Mouse (Mus musculus): ENCODE measurements around the gene Gm10295. TPM values are rescaled to one million over a fixed set of nuclear protein-coding genes. Genes with fewer than 3 reads are reported as not detected.
A peak's percentile ranks its signal among the peaks of the same experiment; 100 is the strongest.

Gene Gm10295
- polyA plus RNA-seq, 1 experiment from 2014 or later, result 0.05 TPM

GRCm38 (mm10) chr7:71313148-71313765 lies 38.0 kb downstream of the Gm10295 start:
- Histone ChIP-seq H3K27ac (no peak overlapping the region), H3K4me1 (replicated peaks) (peaks cover 8% of the 10 kb centered on the region; the same call in 1 of the 2 replicates), H3K9me3 (no peaks in the 10 kb centered on the region), H3K36me3 (no peaks in the 10 kb centered on the region), H3K4me3 (no peak overlapping the region), H3K27me3 (ENCODE audit: insufficient read depth, poor library complexity, severe bottlenecking) (no peaks in the 10 kb centered on the region)
- DNase-seq (ENCODE audit: low spot score), result no peak
- WGBS, result 84% methylated on average over 7 of the region's 7 CpGs

DNA sequence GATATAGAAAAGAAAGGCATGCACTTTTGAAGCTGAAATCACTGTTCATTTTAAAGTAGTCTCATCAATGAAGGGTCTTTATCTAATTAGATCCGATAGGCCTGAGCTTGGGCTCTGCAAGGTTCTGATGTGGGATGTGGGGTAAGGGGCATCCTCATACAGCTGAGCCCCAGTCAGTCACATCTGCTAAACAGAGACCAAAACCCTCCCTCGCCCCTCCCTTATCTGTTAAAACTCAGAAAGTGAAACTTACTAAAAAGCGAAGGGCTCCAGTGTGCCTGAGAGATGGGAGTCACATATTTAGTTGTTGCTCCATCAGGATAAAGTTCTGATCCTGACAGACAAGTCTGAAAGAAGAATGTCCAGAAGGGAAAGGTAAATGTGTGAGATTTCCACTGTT lies 38.9 kb downstream of the Gm10295 start:
- no peaks in the 10 kb centered on the region for H3K9me3 ChIP-seq
- no peaks in the 10 kb centered on the region for H3K27me3 ChIP-seq (ENCODE audit: insufficient read depth, poor library complexity, severe bottlenecking)
- no peak overlapping the region for H3K27ac ChIP-seq
- no peak for DNase-seq (ENCODE audit: low spot score)
- 76% methylated on average over 3 of the region's 3 CpGs for WGBS
- H3K36me3 ChIP-seq, result no peaks in the 10 kb centered on the region
- H3K4me3 ChIP-seq, result no peak overlapping the region
- peaks cover 13% of the 10 kb centered on the region; the same call in 1 of the 2 replicates for H3K4me1 ChIP-seq (replicated peaks)

DNA sequence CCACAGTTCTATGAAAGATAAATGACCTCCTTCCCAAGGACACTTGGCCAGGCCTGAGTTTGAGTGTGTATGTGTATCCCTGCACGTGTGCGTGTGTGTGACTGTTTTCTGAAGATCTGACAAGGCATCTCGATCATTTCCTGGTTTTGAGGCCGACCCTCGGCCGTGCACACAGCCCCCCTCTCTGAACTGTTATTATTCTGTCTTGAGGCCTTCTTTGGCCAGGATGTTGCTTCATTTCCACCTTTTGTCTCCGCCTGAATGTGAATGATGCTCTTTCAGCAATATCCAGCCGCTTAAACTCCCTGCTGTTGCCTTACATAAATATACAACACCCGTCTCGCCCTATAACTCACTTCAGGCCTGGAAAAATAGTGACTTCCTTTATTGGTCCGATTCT lies 39.9 kb downstream of the Gm10295 start:
- peak; percentile 6 for DNase-seq (ENCODE audit: low spot score)
- Histone ChIP-seq H3K4me3 (no peak overlapping the region), H3K36me3 (no peaks in the 10 kb centered on the region), H3K27me3 (ENCODE audit: insufficient read depth, poor library complexity, severe bottlenecking) (no peaks in the 10 kb centered on the region), H3K27ac (no peak overlapping the region), H3K9me3 (no peaks in the 10 kb centered on the region), H3K4me1 (replicated peaks) (peaks cover 15% of the 10 kb centered on the region; the same call in 1 of the 2 replicates)
- 64% methylated on average over 11 of the region's 11 CpGs for WGBS

DNA sequence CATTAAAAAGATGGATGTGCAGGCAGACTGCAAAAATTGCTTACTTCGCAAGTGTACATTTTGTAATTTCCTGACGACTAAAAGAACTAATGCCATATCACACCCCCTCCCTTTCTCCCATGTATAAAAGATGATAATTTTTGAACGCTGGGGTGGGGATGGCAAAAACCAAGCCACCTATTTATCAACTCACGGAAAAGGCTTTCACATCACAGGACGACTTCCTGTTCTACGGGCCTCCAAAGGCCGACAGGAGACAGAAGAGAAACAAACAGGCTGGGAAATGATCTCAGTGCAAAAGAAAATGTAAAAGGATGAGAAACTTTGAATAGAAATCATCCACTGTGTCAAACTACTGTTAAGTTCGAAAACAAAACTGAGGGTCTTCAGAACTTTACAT lies 43.2 kb downstream of the Gm10295 start:
- Histone ChIP-seq H3K4me1 (replicated peaks) (peaks cover 15% of the 10 kb centered on the region; the same call in 1 of the 2 replicates), H3K4me3 (no peak overlapping the region), H3K27ac (no peak overlapping the region), H3K36me3 (no peaks in the 10 kb centered on the region), H3K9me3 (no peaks in the 10 kb centered on the region), H3K27me3 (ENCODE audit: insufficient read depth, poor library complexity, severe bottlenecking) (no peaks in the 10 kb centered on the region)
- 77% methylated on average over 8 of the region's 8 CpGs for WGBS
- no peak for DNase-seq (ENCODE audit: low spot score)

DNA sequence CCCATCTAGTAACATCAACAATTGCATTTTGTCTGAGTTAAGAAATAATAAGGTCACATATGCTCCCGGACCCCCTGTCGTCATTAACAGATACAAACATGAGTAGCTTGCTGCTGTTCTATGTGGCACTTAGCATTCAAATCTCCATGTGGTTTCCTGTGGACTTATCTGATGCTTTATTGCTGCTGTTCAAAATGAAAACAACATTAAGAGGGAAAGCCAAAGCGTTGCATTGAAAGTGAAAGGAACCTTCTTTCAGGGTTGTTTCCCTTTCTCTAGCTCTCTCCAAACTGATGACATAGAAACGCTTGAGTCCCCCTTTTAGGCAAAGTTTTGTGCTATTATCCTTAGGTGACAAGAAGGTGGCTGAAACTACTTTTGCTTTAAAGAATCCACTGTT lies 48.6 kb downstream of the Gm10295 start:
- Histone ChIP-seq H3K4me3 (no peak overlapping the region), H3K27ac (no peak overlapping the region), H3K36me3 (no peaks in the 10 kb centered on the region), H3K9me3 (no peaks in the 10 kb centered on the region), H3K27me3 (ENCODE audit: insufficient read depth, poor library complexity, severe bottlenecking) (no peaks in the 10 kb centered on the region), H3K4me1 (replicated peaks) (0 out of 2 replicates have a peak, but pooled peaks cover 4% of the 10 kb centered on the region)
- WGBS, result 86% methylated on average over 4 of the region's 4 CpGs
- no peak for DNase-seq (ENCODE audit: low spot score)

Measured in hindbrain, embryonic 10.5 days (tissue).